Mouse (Mus musculus): Measurements from ENCODE around the gene Pou6f1.
"Not testable (repeated sequence)": the region's sequence is repeated elsewhere in the genome, so short reads cannot be mapped to it uniquely, and the experiment has no call there.

The Pou6f1 gene

DNA sequence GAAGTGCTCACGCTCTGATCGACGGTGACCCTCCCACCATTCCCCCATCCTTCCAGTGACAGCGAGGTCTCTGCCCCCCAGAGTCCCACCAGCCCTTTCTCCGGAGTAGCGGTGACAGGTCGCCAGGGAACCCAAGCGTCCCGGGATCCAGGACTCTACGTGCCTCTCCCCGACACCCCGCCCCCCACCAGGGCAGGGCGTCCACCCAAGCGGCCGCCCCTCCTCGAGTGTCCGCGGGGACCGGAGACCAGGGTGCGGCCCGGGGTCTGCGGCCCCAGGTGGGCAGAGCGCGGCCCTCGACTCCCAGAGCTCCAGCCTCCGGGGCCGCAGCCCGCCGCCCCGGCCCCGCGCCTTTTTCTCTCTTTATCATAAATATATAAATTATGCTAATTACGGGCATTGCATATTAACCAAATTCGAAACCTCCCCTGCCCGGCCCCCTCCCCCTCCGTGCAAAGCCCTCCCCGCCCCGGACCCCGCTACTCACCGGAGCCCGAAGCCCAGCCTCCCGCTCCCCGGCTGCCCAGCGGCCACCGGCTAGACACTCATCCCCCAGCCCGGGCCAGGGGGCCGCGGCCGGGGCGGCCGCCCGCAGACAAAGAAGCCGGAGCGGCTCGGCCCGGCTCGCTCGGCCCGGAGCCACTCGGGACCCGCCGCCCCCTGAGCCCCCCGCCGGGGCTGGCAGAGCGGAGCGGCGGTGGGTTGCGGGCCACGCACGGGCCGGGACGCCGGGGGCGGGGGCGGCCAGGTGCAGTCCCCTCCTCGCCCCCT, at the start of gene Pou6f1:
Gene Pou6f1 (minus strand): TSS at position 709 of the 771 bp plus-strand sequence.
- DNase-seq (ENCODE audit: low spot score), result no peak

DNA sequence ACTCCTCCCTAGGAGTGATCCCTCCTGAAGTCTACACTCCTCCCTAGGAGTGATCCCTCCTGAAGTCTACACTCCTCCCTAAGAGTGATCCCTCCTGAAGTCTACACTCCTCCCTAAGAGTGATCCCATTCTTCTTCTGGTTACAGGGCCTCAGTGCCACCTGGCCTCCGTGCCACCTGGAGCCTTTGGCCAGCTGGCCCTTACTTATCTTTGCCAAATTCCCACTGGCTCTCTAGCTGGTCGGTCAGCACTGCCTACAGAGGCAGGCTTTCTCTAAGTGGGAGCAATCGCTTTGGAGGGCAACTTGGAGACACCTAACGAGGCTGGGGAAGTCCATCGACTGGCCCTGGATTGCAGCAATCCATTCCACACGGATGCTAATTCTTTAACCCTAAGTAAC, 46.4 kb upstream of the Pou6f1 start:
- DNase-seq (ENCODE audit: low spot score), result no peak

DNA sequence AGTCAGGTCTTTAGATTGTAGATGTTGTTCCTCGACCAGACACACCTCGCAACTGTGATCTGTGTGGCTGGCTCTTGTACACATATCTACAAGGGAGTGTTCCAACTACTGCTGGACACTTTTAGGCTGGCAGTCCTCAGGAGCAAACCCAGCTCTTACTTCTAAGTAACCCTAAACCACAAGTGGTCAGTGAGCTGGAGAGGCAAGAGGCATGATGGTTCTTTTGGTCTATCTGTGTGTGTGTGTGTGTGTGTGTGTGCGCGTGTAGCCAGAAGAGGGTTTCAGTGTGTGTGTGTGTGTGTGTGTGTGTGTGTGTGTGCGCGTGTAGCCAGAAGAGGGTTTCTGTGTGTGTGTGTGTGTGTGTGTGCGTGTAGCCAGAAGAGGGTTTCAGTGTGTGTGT, 42.7 kb upstream of the Pou6f1 start:
- no peak for DNase-seq (ENCODE audit: low spot score)

DNA sequence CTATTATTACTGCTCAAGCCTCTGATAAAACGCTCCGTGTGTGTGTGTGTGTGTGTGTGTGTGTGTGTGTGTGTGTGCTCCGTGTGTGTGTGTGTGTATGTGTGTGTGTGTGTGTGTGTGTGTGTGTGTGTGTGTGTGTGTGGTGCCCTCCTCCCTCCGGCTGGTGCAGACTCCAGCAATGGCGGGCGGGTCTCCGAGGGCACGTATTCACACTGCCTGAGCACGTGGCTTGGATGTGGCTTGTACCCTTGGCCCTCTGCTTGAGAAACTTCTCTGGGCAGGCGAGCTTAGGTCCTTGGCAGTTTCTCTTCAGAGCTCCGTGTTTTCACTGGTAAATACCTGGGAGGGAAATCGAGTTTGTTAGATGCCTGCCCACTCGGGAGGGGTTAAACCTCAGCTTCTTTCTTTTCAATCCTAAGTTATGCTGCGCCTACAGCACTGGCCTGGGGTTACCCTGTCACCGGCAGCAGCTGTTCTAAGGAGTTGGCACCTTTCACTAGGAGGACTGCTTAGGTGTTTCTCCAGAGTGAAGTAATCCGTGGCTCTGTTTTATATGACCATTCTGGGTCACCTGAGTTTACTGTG, 41.5 kb upstream of the Pou6f1 start:
- DNase-seq (ENCODE audit: low spot score), result no peak

DNA sequence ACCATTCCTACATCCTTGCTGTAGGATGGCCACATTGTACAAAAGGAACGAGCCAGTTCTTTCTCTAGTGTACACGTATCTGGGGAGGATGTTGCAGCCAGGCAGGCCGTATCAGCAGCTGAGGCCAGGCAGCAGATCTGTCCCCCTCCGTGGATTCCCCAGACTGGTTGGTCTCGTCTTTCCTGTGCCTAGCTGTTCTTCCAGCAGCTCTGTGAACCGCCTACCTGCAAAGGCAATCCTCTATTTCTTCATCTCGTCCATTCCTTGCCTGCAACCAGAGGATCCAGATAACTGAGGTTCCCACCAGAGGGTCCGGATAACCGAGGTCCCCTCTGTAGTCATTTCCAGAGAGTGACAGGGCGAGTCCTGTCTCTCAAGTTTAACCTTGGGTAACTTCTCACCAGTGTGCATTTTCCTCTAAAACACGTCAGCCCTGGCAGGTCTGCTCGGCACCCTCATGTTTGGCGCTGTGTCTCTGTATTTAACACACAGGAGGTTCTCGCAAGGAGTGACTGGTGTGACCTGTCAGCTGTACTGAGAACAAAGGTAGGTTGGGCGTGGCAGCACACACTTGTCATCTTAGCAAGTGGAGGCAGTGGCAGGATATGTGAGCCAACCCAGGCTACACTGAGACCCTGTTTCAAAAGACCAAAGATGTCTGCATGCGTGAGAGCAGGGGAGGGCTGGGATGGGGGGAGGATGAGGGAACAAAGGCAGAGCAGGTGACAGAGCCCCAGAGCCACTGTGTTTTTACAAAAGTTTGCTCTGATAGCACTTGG, 40.4 kb upstream of the Pou6f1 start:
- DNase-seq (ENCODE audit: low spot score), result no peak

DNA sequence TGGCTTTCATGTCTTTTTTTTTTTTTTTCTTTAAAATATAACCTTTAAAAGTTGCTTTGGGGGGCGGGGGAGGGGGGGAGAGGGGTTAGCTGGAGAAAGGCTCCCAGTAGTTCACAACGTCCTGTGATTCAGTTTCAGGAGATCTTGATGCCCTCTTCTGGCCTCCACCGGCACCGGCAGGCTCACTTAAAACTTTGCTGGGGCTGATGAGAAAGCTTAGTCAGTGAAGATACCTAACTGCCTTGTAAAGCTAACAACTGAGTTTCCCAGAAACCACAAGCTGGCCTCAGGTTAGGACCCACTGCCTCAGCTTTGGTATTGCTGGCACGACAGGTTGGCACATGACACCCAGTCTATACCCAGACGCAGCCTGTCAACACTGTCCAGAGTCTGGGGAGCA, 37.9 kb upstream of the Pou6f1 start:
- DNase-seq (ENCODE audit: low spot score), result no peak

DNA sequence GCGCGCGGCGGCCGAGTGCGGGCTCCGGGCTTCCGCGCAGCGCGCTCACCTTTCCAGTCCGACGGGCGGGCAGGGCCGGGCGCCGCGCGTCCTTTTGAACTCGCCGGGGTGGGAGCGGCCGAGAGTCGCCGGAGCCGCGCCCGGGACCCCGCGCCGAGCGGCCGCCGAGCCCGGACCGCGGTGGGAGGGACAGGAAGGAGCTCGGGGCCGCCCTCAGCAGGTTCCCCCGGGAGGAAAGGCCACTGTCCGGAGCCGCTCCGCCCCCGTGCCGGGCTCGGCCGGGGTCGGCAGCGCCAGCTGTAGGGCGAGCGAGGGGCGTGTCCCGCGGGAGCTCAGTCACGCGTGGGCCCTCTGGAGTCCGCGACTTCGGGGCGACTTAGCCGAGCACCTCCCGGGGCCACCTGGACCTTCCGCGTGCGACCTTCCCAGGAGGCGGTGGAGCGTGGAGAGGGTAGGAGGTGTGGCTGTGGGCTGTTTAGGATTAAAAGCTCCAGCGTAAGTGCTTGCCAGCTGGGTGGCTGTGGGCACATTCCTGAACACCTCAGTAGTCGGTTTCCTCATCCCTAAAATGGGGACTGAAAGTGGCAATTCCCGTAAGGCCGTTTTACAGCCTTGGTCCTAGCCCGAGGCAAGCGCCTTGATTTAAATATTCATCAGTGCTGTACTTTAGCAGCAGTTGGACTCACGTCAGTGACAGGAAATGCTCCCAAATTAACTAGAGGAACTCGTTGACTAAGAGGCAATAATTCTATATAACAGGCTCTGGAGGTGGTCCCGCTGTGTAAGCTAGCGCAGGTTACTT, 37.1 kb upstream of the Pou6f1 start, which contains the start of gene Smagp:
Gene Smagp (minus strand): TSS at position 241 of the 802 bp plus-strand sequence.
- peak; percentile 70 for DNase-seq (ENCODE audit: low spot score)

DNA sequence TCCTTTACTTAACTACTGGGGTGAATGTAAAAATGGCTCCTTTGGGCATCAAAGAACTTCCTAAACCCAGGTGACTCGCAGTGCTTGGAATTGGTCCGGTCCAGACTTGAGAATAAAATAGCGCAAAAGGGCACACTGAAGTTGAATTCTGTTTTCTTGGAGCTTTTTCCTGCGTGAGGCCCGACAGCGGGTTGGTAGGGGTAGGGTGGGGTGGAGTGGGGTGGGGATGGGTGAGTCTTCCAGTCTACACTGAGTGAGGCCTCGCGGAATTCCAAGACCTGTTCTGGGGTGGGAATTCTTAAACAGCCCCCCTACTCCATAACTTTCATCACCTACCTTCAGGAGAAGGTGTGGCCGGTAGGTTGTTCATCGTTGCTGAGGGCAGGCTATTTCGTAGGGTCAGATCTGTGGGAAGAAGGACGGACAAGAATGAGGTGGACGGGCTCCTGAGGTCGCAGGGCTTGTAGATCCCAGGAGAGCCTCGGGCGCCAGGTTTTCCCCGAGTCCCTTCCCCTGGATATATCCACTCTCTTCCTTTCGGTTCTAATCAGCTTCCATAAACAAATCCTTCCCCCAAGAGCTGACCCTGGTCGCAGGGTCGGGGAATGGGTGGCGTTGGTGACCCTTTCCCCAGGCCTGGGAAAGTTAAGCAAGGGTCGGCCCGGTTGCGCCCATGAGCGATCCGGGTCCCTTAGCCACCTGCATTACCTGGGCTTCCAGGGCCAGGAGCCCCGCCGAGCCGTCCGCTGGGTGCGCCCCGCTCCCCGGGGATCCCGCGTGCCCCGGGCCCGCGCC, 36.3 kb upstream of the Pou6f1 start:
- no peak for DNase-seq (ENCODE audit: low spot score)

DNA sequence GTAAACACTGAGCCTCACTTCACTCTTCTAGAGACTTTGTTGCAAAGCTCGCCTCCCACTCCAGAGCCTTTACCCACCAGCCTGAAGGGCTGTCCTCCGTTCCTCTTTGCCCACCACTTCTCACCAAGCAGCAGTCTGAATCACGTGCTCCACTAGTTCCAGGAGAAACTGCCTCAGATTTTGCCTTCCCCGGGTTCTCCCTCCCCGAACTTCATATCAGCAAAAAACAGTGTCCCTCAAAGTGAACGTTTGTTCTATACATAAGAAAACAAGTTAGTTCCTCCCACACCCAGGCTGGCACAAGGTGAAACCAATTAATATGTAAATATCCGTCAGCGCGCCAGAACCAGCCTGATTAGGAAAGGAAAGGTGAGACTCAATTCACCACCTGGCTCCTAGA, 35.5 kb upstream of the Pou6f1 start:
- no peak for DNase-seq (ENCODE audit: low spot score)

DNA sequence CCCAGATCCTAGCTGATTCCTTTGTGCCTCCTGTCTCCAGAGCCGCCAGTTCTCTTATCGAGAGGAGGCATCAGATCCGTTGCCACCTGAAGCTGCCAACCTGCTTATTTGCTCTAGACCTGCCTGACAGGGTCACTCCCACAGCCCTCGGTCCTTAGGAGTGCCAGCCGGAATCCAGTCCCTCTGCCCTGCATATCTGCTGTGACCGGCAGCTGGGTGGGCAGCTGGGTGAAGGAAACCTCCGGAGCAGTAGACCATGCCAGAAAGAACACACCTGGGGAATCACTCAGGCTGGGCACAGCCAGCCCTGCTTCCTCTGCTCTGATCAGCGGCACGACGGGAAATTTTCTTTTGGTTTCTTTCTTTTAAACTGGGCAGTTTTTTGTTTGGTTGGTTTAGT, 33.6 kb upstream of the Pou6f1 start:
- DNase-seq (ENCODE audit: low spot score), result no peak

DNA sequence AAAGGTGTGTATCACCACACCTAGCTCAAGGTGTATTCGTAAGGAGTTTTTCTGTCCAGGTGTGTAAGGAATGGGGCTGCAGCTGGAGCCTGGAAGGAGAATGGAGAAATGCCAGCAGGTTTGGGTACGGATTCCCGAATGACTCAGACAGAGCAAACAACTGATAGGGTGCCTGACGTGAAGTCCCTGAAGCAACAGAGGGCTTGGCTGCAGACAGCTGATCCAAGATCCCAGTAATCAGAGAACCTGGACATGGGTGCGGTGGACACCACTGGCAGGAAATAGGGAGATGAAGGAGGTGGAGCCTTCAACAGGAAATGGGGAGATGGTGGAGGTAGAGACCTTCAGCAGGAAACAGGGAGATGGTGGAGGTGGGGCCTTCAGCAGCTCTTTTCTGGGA, 32.5 kb upstream of the Pou6f1 start:
- DNase-seq (ENCODE audit: low spot score), result no peak

DNA sequence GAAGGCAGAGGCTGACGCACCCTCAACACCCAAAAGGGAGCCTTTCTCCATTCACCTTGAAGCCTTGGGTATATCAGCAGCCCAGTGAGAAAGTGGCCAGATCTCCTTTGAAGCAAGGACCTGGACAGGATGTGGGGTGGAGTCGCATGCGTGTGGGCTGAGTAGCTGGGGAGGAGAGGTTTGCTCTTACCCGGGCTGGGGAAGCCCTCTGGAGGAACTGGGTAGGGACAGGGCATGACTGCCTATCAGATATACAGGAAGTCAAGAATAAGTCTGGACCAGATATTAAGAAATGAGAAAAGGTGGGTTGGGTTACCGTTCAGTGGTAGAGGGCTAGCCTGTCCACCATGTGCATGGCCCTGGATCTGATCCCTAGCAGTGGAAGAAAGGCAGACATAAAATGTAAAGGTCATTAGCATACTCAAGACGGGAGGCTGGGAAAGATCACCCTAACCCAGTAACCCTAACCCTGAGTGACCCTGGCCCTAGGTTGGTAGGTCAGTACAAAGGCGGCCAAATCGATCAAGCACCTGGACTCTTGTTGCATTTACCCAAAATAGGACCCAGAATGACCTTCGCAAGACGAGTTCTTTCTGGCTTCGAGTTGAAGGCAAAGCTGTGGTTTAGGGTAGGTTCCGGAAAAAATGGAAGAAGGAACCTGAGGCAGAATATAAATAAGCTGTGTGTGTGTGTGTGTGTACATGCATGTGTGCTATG, 31.8 kb upstream of the Pou6f1 start:
- DNase-seq (ENCODE audit: low spot score), result no peak

DNA sequence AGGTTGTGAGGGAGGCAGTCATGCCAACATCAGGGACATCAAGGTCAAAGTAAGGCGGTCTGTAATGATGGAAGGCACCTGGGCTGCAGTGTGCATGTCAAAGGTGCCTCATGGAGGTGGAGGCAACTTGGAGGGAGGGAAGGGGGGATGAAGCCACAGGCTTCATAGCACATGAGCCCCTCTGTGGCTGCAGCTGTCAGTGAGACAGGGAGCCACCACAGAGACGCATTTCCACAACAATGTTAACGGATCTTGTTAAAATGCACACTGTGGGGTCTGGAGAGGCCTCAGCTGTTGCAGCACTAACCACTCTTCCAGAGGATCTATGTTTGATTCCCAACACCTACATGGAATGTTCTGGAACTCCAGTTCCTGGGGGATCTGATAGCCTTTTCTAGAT, 30.3 kb upstream of the Pou6f1 start:
- no peak for DNase-seq (ENCODE audit: low spot score)

DNA sequence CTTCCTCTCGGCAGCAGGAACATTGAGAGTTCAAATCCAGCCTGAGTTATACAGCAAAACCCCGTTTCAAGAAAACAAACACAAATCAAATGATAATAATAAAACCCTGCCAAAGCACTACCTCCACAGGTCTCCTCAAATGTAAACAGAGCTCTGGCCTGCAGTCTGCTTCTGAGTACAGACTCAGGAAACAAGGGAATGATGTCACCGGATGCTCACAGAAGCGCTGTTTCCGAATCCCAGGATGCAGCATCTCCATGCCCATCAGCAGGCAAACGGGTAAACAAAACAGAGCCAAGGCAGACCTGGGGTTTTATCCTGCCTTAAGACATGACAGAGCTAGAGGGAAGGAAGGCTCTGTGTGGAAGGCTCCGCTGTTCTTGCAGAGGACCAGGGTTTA, 29.0 kb upstream of the Pou6f1 start:
- DNase-seq (ENCODE audit: low spot score), result no peak

DNA sequence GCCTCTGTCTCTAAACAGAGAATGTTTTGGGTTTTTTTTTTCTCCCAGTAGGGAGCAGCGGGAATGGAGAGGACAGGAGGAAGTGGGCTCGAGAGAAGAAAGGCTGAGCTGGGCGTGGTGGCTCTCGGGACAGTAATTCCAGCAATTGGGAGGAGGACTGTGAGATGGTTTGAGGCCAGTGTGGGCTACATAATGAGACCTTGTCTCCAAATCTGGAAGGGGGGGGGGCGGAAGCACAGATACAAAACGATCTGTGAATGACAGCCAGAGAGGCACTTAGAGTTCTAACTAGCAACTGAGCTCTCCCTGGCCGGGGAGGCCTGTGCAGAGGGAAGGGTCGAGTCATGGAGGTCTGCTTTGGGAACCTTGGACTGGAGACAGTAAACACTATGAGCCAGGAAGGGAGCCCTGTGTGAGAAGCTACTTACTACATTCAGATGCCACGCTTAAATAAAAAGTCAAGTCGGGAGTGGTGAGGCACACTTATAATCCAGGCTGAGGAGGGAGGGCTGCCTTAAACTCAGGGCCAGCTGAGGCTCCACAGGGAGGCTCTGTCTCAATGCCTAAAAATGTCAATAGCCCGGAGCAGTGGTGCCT, 28.1 kb upstream of the Pou6f1 start:
- no peak for DNase-seq (ENCODE audit: low spot score)

DNA sequence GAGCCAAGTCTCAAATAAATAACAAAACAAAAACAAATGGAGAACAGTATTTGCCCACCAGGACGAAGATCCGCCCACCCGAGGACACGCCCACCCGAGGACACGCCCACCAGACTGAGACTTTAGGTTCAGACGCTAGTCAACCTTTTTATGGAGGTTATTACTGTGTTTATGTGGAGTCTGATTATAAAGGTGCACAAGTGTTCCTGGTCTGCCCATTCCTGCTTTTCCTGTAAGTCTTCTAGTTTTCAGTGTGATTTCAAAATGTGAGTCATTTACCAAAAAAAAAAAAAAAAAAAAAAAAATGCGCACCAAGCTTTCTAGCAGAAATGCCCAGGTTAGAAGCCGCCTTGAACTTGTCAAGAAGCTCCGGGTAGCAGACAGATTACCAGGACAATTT, 27.5 kb upstream of the Pou6f1 start:
- DNase-seq (ENCODE audit: low spot score), result no peak

DNA sequence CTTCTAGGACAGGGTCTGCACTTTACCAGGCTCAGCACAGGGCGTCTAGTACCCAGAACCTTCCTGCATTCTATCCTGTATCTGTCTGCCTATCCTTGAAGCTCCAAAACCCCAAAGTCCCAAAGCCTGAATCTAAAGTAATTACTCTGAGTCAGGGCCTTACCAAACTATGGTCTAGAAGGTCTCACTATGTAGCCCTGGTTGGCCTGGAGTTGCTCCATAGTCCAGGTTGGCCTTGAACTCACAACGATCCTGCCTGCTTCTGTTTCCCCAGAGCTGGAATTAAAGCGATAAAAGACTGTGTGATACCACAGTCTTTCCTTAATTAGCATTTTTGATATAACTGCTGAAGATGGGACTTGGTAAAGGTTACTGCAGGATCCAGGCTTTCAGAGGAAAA, 24.7 kb upstream of the Pou6f1 start:
- no peak for DNase-seq (ENCODE audit: low spot score)

DNA sequence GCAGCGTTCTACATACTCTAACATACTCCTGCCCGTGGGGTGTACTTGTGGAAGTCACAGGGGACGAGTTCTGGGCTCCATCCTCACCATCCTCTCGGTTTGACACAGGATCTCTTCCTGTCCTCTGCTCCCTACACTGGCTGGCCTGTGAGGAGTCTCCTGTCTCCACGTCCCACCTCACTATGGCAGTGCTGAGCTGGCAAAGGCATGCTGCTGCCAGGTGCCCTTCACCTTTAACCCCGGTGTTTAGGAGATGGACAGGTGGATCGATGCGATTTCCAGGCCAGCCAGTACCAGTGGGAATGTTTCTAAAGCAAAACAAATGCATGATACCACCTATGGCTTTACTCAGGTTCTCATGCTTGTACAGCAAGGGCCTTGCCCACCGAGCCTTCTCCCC, 24.0 kb upstream of the Pou6f1 start:
- no peak for DNase-seq (ENCODE audit: low spot score)

DNA sequence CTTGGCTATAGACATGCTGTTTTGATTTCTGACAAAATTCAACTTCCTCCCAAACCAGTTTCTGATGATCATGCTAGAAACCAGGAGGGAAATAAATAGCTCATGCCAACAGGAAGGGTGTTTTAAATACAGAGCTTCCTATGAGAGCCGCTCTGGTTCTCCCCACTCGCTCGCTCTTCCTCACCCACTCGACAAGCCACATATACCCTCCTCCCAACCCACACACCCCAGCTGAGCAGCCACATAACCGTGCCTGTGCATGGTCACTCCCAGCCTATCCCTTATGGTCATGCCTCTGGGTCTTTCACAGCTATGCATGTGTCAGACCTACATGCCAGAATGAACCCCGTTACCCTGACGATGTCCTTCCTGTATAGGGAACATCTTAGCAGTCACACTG, 22.4 kb upstream of the Pou6f1 start:
- DNase-seq (ENCODE audit: low spot score), result no peak

DNA sequence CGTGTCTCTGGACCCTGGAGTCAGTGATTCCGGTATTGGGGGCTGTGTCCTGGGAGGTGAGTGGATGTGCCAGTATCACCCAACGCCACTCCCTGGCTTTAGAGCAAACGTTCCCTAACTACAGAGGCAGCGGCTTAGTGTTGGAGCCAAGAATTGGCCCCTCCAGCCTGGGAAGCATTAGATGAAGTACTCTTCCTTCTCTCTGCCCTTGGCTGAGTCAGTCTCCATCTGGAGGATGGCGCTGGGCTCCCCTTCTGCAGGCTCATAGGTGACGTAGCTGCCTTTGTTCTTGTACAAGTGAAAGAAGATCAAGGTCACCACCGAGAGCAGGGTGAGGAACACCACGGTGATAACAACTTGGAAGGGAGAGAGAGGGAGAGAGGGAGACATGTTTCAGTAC, 21.9 kb upstream of the Pou6f1 start:
- DNase-seq (ENCODE audit: low spot score), result not testable (repeated sequence)
